Comparison of ENCODE assay signal across 12 mouse cellular contexts in genomic region chr11:25157135-25157860, GRCm38 (mm10).
DNase-seq lines count a peak whose midpoint lies in the region; ATAC-seq lines count a peak whose summit lies in the region.
"Had no signal": no experiment of that assay in that cellular context is flagged by ENCODE, and none has a peak within 500 bp of the region (broad histone marks: within the 10 kb centered on the region; RNA-seq: fewer than 3 reads in every experiment).

No protein-coding gene starts in this region.

- ATAC-seq in embryonic facial prominence, embryonic 13.5 days (ENCODE audit: insufficient number of reproducible peaks, insufficient read depth, low FRiP score, low TSS enrichment, low read depth) = no peak
- peak; percentile 89 for ATAC-seq in hindbrain, embryonic 12.5 days (ENCODE audit: low FRiP score)
- ATAC-seq in neural tube, embryonic 14.5 days (ENCODE audit: low read depth) = peak; percentile 49

- peak; percentile 7 to 20 for DNase-seq in layer of hippocampus, postnatal 10 days (ENCODE audit: low spot score in 2 of 2)
- DNase-seq in layer of hippocampus, adult 18-20 months (ENCODE audit: low spot score in 2 of 2) = no peak
- no peak for DNase-seq in layer of hippocampus, adult 9-10 months (ENCODE audit: low spot score)
- DNase-seq in layer of hippocampus, postnatal 36 days = no peak
- DNase-seq: adrenal gland, postnatal 25 days; thymus, postnatal 14 days had no signal

- WGBS in embryonic facial prominence, embryonic 13.5 days = 18% methylated on average over 11 of the region's 11 CpGs
- WGBS in hindbrain, embryonic 12.5 days = 27% methylated on average over 11 of the region's 11 CpGs
- 19% methylated on average over 11 of the region's 11 CpGs for whole genome bisulfite sequencing in neural tube, embryonic 14.5 days

- no peak overlapping the region for H3K27ac ChIP-seq in embryonic facial prominence, embryonic 13.5 days
- peak overlapping the region; percentile 45; the same call in 1 of the 2 replicates for H3K27ac ChIP-seq in hindbrain, embryonic 12.5 days
- H3K27ac ChIP-seq in neural tube, embryonic 14.5 days (ENCODE audit: low read depth, low read length) = no peak overlapping the region

- 0 out of 2 replicates have a peak, but pooled peaks cover 9% of the 10 kb centered on the region for H3K4me1 ChIP-seq in embryonic facial prominence, embryonic 13.5 days
- H3K4me1 ChIP-seq in hindbrain, embryonic 12.5 days = peaks cover 12% of the 10 kb centered on the region
- H3K4me1 ChIP-seq in neural tube, embryonic 14.5 days (ENCODE audit: control insufficient read depth, insufficient read depth, low read length) = no peaks in the 10 kb centered on the region; the same call in 1 of the 2 replicates

- H3K9ac ChIP-seq in embryonic facial prominence, embryonic 13.5 days = no peak overlapping the region
- H3K9ac ChIP-seq in hindbrain, embryonic 12.5 days = 0 out of 2 replicates have a peak overlapping the region, but pooled peaks have one; percentile 23
- H3K9ac ChIP-seq in neural tube, embryonic 14.5 days (replicated peaks; ENCODE audit: low read depth, low read length) = peak overlapping the region; percentile 28; the same call in 1 of the 2 replicates

- no peaks in the 10 kb centered on the region for H3K9me3 ChIP-seq in embryonic facial prominence, embryonic 13.5 days
- H3K9me3 ChIP-seq in hindbrain, embryonic 12.5 days (replicated peaks) = no peaks in the 10 kb centered on the region
- no peaks in the 10 kb centered on the region for H3K9me3 ChIP-seq in neural tube, embryonic 14.5 days (ENCODE audit: control insufficient read depth, low read length)
- H3K9me3 ChIP-seq: G1E had no signal

- no peaks in the 10 kb centered on the region for H3K36me3 ChIP-seq in embryonic facial prominence, embryonic 13.5 days
- no peaks in the 10 kb centered on the region for H3K36me3 ChIP-seq in hindbrain, embryonic 12.5 days
- H3K36me3 ChIP-seq in neural tube, embryonic 14.5 days (ENCODE audit: control insufficient read depth, insufficient read depth, low read length) = no peaks in the 10 kb centered on the region
- H3K36me3 ChIP-seq: G1E had no signal

- no peak overlapping the region for H3K4me3 ChIP-seq in embryonic facial prominence, embryonic 13.5 days
- peak overlapping the region; percentile 14; the same call in 1 of the 2 replicates for H3K4me3 ChIP-seq in hindbrain, embryonic 12.5 days
- no peak overlapping the region for H3K4me3 ChIP-seq in neural tube, embryonic 14.5 days (ENCODE audit: low read depth, low read length)
- H3K4me3 ChIP-seq: erythroblast, embryonic 14.5 days had no signal

- peak overlapping the region; percentile 12; the same call in 1 of the 2 replicates for H3K4me2 ChIP-seq in embryonic facial prominence, embryonic 13.5 days
- peak overlapping the region; percentile 44 for H3K4me2 ChIP-seq in hindbrain, embryonic 12.5 days (replicated peaks)
- H3K4me2 ChIP-seq in neural tube, embryonic 14.5 days (ENCODE audit: low read depth, low read length) = peak overlapping the region; percentile 38
- H3K4me2 ChIP-seq: liver, embryonic 11.5 days had no signal

- no peaks in the 10 kb centered on the region for H3K27me3 ChIP-seq in embryonic facial prominence, embryonic 13.5 days
- no peaks in the 10 kb centered on the region for H3K27me3 ChIP-seq in hindbrain, embryonic 12.5 days
- H3K27me3 ChIP-seq in neural tube, embryonic 14.5 days (ENCODE audit: control insufficient read depth, insufficient read depth, low read length) = no peaks in the 10 kb centered on the region

Comparison
In these comparisons a context has a peak if more than half of its experiments do, and no peak if none do; other contexts are left out.
1. DNase-seq: peak in layer of hippocampus, postnatal 10 days (2 of 2); none in layer of hippocampus, adult 18-20 months (0 of 2), layer of hippocampus, adult 9-10 months (single experiment) and layer of hippocampus, postnatal 36 days (0 of 2).
2. Peak in every context shown above with its lines, with median percentiles within 50 percentile points of each other: H3K4me2 ChIP-seq.